Mouse (Mus musculus): ENCODE measurements around the gene Prkcsh.
A peak's percentile ranks its signal among the peaks of the same experiment; 100 is the strongest.

The Prkcsh gene

DNA sequence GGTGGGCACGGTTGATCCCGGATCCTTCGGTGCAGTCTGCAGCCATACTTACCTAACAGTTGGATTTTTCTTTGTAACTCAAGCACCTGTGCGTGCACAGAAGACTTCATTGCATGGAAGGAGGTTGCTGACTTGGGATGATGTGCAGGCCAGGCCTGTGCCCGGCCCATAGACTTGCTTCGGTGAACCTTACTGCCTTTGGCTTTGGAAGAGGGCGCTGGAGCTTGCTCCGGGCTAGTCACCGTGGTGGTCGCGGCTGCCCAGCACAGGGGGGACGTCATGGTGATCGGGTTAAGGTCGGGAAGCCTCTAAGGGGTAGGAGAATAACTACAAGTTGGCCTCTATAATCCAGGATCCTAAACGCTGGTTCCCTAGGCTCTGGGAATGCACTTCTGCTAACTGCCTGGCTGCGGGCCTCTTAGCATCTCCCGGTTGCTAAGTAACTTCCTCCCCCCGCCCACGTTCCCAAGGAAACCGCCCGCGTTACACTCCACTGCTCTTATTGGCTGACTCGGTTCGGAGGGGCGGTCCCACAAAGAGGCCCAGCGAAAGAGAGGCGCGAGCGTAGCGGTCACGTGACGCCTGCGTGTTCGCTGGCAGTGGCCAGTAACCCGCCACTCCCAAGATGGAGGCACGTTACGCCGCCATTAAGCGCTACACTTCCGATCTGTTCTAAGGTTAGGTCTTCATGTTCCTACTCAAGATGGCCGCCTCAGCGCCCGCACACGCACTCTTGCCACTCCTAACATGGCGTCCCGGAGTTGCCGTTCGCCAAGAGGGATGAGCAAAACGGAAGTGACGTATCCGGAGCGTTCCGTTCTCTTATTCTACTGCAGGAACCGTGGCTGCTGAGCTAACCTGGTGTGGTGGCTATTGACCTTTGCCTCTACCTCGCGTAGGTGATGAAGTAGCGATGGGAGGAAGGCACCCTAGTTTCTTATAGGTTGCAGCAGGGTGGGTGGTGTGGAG, at the start of gene Prkcsh, which contains the start of gene Ccdc151:
Gene Prkcsh (plus strand): TSS at position 613 of the 969 bp plus-strand sequence.
Gene Ccdc151 (minus strand): TSS at position 441 of the 969 bp plus-strand sequence.
- DNase-seq (ENCODE audit: low spot score) = peak; percentile 96

DNA sequence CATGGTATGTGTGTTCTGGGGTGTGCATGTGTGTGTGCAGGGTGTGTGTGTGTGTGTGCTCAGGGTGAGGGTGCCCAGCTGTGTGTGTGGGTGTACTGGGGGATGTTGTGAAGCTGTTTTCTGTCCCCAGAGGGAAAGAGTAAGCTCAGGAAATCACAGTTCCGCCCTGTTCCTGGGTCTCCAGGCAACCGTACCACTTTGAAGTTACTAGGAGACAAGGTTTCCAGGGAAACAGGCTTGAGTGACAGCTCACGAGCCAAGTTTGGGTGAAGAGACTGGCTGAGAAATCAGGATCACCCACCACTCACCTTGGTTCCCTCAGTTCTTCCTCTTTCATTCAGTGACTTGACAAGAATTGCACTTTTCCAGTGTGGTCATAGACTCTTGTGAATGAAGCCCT, 49.0 kb upstream of the Prkcsh start:
- DNase-seq (ENCODE audit: low spot score) = peak; percentile 41

GRCm38 (mm10) chr9:21954635-21955034, 48.0 kb upstream of the Prkcsh start:
- DNase-seq (ENCODE audit: low spot score) = no peak

DNA sequence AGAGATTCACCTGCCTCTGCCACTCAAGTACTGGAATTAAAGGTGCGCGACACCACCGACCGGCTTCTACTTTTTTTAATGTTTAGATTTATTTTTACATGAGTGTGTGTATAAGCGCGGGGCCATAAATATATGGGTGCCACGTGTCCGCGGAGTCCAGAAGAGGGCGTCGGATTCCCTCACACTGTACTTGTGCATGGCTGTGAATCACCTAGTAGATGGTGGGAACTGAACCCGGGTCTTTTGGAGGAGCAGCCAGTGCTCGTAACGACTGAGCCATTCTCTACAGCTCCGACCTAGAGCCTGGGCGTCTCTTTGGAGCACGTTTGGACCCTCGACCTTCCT, 47.4 kb upstream of the Prkcsh start:
- no peak for DNase-seq (ENCODE audit: low spot score)

GRCm38 (mm10) chr9:21955570-21956281, 46.9 kb upstream of the Prkcsh start, which contains the start of gene Swsap1:
Gene Swsap1, plus strand, starts transcription at chr9:21955755.
- peak; percentile 93 for DNase-seq (ENCODE audit: low spot score)

DNA sequence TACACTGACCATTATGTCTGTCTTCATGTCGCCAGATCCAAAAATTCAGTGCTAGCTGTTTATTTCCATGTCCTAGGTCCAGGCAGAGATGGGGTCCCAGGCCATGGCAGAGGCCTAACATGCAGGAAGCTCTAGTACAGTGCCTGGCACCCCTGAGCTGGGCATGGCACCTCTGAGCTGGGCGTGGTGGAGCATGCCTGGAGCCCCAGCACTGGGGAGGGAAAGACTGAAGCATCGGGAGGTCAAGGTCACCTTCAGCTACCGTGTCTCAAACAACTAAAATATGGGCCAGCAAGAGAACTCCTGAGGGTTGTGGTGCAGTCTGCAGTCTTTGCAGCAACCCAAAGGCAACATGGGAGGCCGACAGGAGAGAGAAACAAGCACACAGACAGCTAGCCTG, 44.2 kb upstream of the Prkcsh start:
- DNase-seq (ENCODE audit: low spot score) = no peak

DNA sequence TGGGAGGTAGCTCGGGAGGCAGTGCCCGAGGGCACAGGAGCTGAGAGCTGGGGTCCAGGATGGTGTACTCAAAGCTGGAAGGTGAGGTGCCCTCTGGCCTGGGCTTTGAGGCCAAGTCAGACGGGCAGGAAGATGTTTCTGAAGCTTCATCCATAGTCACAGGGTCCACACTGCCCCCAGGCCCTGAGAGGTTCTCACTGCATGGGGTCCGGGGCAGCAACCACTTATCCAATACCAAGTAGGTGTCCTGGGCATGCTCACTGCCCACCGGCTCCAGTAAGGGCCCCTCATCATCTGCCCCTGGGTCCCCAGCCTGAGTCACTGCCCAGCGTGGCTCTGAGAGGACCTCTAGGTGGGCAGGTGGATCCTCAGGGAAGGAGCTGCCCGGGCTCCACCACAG, 43.4 kb upstream of the Prkcsh start:
- no peak for DNase-seq (ENCODE audit: low spot score)

GRCm38 (mm10) chr9:21960135-21960534, 42.5 kb upstream of the Prkcsh start:
- no peak for DNase-seq (ENCODE audit: low spot score)

DNA sequence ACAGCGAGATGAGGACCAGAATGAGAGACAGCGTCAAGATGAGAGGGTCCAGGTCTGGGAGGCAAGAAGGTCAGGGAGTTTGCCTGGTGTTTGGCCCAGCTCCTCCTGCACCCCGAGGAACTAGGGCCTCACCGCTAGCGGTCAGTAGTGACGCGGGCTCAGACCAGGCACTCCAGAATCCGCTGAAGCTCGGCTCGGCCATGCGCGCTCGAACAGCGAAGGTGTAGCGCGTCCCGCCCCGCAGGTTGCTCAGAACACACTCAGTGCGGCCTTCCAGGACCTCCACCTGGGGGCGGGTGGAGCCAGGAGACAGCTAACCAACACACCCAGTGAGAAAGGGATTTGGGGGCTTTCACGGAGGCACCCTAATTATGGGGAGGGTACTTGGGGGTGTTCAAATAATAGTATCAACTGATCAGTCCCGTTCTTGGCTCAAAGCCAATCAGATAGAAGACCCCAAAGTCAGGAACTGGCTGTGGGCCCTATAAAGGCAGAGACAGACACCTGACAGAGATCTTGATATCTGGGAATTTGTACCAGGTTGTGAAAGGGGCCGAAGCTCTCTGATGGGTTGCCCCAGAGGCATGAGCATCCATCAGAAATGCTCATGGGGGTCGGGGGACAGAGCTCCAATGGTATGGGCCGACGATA, 41.9 kb upstream of the Prkcsh start:
- DNase-seq (ENCODE audit: low spot score) = no peak

DNA sequence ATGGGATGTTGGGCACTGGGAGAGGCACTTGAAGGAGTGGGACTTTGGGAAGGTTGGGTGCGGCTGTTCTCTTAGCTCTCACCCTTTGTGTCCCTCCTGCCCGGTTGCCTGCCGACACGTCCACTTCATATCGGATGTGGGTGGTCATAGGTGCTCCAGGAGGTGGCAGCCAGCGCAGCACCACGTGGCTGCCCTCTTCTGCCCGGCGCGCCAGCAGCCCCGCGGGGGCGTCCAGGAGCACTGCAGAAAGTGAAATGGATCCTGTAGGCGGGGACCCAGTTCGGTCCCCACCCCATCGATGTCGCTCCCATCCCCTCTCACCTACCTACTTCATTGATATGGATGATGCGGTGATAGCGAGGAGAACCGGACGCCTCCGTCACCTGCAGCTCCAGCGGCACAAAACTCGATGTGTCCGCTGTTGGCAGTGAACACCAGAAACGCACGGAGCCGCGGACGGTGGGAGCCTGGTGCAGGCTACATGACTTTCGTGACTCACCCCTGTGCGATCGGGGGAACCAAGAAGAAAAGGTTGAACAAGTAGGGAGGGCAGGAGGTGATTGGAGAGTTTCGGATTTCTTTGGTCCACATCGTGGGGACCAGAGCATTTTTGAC, 41.1 kb upstream of the Prkcsh start:
- DNase-seq (ENCODE audit: low spot score) = no peak

GRCm38 (mm10) chr9:21962010-21962409, 40.6 kb upstream of the Prkcsh start:
- DNase-seq (ENCODE audit: low spot score) = no peak

DNA sequence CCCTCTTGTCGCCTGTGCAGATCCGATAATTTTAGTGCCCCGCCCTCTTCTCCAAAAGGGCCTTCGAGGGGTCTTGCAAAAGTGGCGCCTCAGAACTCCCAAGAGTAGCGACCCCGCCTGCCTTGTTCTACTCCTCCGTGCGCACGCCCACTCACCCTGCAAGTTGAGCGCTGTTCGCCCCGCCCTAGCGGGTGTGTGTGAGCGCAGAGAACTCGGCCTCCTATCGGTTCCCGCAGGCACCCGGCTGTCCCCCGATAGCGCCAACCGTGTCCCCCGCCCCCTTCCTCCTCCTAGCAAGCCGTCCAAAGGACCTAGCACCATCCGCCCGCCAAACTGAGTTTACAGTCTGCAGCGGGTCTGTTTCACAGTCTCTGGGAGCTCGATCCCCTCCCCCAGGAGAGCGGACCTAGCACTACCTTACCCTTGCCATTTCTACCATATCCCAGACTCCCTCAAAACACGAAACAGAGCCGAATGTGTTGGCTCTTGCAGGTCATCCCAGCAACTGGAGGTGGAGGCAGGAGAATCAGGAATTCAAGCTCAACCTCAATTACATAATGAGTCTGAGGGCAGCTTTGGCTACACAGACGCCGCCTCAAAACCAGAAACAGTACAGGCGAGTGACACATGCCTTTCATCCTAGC, 40.1 kb upstream of the Prkcsh start:
- DNase-seq (ENCODE audit: low spot score) = peak; percentile 48

DNA sequence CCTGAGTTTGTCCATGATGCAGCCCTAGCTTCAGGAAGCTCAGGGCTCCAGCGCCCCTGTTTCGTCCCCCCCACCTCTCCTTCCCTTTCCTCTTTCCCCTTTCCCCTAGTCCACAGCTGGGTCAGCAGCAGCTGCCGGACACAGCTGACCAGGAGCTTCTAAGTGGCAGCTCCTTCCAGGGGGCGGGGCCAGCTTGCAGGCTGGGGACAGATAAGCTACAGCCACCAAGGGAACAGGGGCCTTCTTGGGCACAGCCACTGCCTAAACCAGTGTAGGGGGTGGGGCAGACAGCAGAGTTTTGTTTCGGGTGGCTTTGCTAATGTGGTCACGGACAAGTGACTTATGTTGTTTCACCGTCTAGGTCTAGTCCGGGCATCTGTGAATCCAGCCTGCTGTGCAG, 39.2 kb upstream of the Prkcsh start, which contains the start of gene Epor:
Gene Epor (minus strand): TSS at position 90 of the 400 bp plus-strand sequence.
- DNase-seq (ENCODE audit: low spot score) = peak; percentile 18

DNA sequence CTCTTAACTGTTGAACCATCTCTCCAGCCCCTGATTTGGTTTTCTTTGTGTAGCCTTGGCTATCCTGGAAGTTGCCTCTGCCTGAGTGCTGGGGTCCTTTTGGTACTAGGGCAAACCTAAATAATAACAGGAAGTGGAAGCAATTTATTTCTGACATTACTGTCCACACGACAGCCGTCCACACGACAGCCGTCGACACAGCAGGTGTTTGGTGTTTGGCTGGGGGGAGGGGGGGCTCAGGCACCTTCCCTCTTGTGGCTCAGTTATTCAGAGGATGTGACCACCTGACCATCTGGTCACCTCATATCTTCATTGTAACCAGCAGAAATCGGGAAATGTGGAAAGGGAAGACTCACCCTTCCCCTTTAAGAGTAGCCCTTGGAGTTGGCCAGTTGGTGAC, 33.7 kb upstream of the Prkcsh start:
- no peak for DNase-seq (ENCODE audit: low spot score)

- no peak for DNase-seq (ENCODE audit: low spot score)
Measured at GRCm38 (mm10) chr9:21969304-21969703, 33.3 kb upstream of the Prkcsh start.

GRCm38 (mm10) chr9:21976626-21977175, 25.9 kb upstream of the Prkcsh start:
- no peak for DNase-seq (ENCODE audit: low spot score)

DNA sequence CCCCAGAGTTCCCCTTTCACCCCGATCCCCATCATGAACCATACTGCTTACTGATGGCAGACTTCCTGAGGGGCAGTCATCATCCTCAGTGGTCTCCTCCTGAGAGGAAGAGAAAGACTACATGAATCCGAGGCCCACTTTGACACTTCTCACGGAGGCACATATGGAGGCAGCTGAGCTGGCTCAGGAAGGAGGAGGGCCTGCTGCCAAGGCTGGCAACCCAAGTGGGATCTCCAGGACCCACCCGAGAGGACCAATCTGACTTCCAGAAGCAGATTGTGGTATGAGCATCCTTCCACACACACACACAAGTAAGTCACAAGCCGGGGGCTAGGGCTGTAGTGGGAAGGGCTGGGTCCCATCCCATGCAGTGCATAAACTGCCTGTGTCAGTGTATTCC, 25.3 kb upstream of the Prkcsh start:
- DNase-seq (ENCODE audit: low spot score) = no peak

DNA sequence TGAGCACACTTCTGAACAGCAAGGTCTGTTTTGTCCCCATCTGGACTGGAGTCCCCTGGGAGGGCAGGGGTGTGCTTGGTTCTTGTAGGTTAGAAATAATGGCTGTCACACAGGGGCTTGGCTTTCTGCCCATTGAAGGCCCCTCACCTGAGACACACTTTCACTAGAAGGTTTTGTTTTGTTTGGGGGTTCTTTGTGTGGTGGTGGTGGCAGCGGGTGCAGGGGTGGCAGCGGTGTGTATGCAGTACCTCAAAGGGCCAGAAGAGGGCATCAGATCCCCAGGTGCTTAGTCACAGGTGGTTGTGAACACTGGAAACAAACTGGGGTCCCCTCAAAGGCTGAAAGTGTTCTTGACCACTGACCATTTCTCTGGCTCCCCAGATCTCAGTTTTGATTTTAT, 24.6 kb upstream of the Prkcsh start:
- no peak for DNase-seq (ENCODE audit: low spot score)

- no peak for DNase-seq (ENCODE audit: low spot score)
Measured at GRCm38 (mm10) chr9:21978398-21979128, 24.0 kb upstream of the Prkcsh start.

GRCm38 (mm10) chr9:21983911-21984310, 18.7 kb upstream of the Prkcsh start:
- DNase-seq (ENCODE audit: low spot score) = no peak
